Comparison of ENCODE assay signal across 10 mouse cellular contexts in genomic region chr17:79518185-79518584, GRCm38 (mm10).
DNase-seq lines count a peak whose midpoint lies in the region; ATAC-seq lines count a peak whose summit lies in the region.
"Had no signal": no experiment of that assay in that cellular context is flagged by ENCODE, and none has a peak within 500 bp of the region (broad histone marks: within the 10 kb centered on the region; RNA-seq: fewer than 3 reads in every experiment).

No protein-coding gene starts in this region.

- H3K9me3 ChIP-seq in liver, embryonic 12.5 days (replicated peaks) = no peaks in the 10 kb centered on the region
- no peaks in the 10 kb centered on the region for H3K9me3 ChIP-seq in kidney, embryonic 16.5 days (ENCODE audit: low read length)
- H3K9me3 ChIP-seq: embryonic facial prominence, embryonic 13.5 days; liver, embryonic 15.5 days had no signal

- no peak overlapping the region for H3K27ac ChIP-seq in liver, embryonic 12.5 days
- no peak overlapping the region for H3K27ac ChIP-seq in kidney, embryonic 16.5 days (ENCODE audit: low read length)
- H3K27ac ChIP-seq: embryonic facial prominence, embryonic 13.5 days; liver, embryonic 15.5 days had no signal

- 0 out of 2 replicates have a peak, but pooled peaks have one; percentile 18 for ATAC-seq in liver, embryonic 12.5 days
- 0 out of 2 replicates have a peak, but pooled peaks have one; percentile 12 for ATAC-seq in kidney, embryonic 16.5 days (ENCODE audit: low FRiP score, low TSS enrichment)
- peak; percentile 55; the same call in 1 of the 2 replicates for ATAC-seq in neutrophil, adult 5-6 weeks (ENCODE audit: extremely low read depth, insufficient number of reproducible peaks, low FRiP score, poor library complexity, severe bottlenecking)
- ATAC-seq in erythroblast, adult 5-6 weeks (replicated peaks; ENCODE audit: low FRiP score, poor library complexity, severe bottlenecking) = no peak

- no peaks in the 10 kb centered on the region for H3K4me1 ChIP-seq in liver, embryonic 12.5 days
- H3K4me1 ChIP-seq in kidney, embryonic 16.5 days (ENCODE audit: insufficient read depth, low read length) = no peaks in the 10 kb centered on the region
- H3K4me1 ChIP-seq: liver, embryonic 15.5 days had no signal

- H3K4me3 ChIP-seq in liver, embryonic 12.5 days = no peak overlapping the region
- no peak overlapping the region for H3K4me3 ChIP-seq in kidney, embryonic 16.5 days (ENCODE audit: low read length)
- H3K4me3 ChIP-seq: embryonic facial prominence, embryonic 13.5 days; liver, embryonic 15.5 days had no signal

- DNase-seq in liver = no peak
- peak; percentile 16 for DNase-seq in WW6 (ENCODE audit: low read depth, low spot score)
- no peak for DNase-seq in left cerebral cortex, postnatal 36 days (ENCODE audit: low spot score in 2 of 2)
- no peak for DNase-seq in adrenal gland, adult 8-10 months

- H3K9ac ChIP-seq in liver, embryonic 12.5 days = no peak overlapping the region
- H3K9ac ChIP-seq in kidney, embryonic 16.5 days (replicated peaks; ENCODE audit: low read length) = no peak overlapping the region
- H3K9ac ChIP-seq: embryonic facial prominence, embryonic 13.5 days; liver, embryonic 15.5 days had no signal

- no peak overlapping the region for H3K4me2 ChIP-seq in liver, embryonic 12.5 days
- H3K4me2 ChIP-seq in kidney, embryonic 16.5 days (replicated peaks; ENCODE audit: low read depth, low read length) = no peak overlapping the region
- H3K4me2 ChIP-seq: embryonic facial prominence, embryonic 13.5 days; liver, embryonic 15.5 days had no signal

- no peaks in the 10 kb centered on the region for H3K27me3 ChIP-seq in liver, embryonic 12.5 days (replicated peaks)
- no peaks in the 10 kb centered on the region for H3K27me3 ChIP-seq in kidney, embryonic 16.5 days (ENCODE audit: insufficient read depth, low read length)
- H3K27me3 ChIP-seq: embryonic facial prominence, embryonic 13.5 days; liver, embryonic 15.5 days had no signal

- H3K36me3 ChIP-seq in liver, embryonic 12.5 days = no peaks in the 10 kb centered on the region
- no peaks in the 10 kb centered on the region for H3K36me3 ChIP-seq in kidney, embryonic 16.5 days (ENCODE audit: insufficient read depth, low read length)
- H3K36me3 ChIP-seq: embryonic facial prominence, embryonic 13.5 days; liver, embryonic 15.5 days had no signal

- intact Hi-C loops in left cerebral cortex, postnatal 36 days (cut with DNase I) = no loop called here

- WGBS in liver, embryonic 12.5 days (ENCODE audit: insufficient replicate concordance) = 61% methylated on average over 3 of the region's 3 CpGs
- 58% methylated on average over 3 of the region's 3 CpGs for WGBS in kidney, embryonic 16.5 days
